Mouse (Mus musculus): Measurements from ENCODE around the gene Gm20708. TPM values are rescaled to one million over a fixed set of nuclear protein-coding genes. Genes with fewer than 3 reads are reported as not detected.

Gene Gm20708
- polyA plus RNA-seq, 1 experiment = 0.25 TPM

GRCm38 (mm10) chr11:117846640-117847039, 37.2 kb downstream of the Gm20708 start:
- Histone ChIP-seq H3K27ac (ENCODE audit: insufficient read depth, low read length) (peak overlapping the region; percentile 11; the same call in 1 of the 2 replicates), H3K27me3 (ENCODE audit: control insufficient read depth, insufficient read depth, low read length) (no peaks in the 10 kb centered on the region), H3K4me3 (ENCODE audit: extremely low read depth, insufficient read depth, insufficient read length) (no peak overlapping the region), H3K36me3 (ENCODE audit: control insufficient read depth, insufficient read depth, low read length) (no peaks in the 10 kb centered on the region), H3K4me1 (ENCODE audit: control insufficient read depth, insufficient read depth, insufficient read length) (peaks cover 8% of the 10 kb centered on the region; the same call in 1 of the 2 replicates)
- no peak for DNase-seq (ENCODE audit: low read depth in 1 of 2, low spot score in 2 of 2)
- TF ChIP-seq POLR2A (IDR thresholded peaks at IDR 0.05; ENCODE audit: low read depth, low read length) (no peak), CTCF (IDR thresholded peaks at IDR 0.05; ENCODE audit: extremely low read depth, insufficient read depth, insufficient read length, insufficient replicate concordance) (no peak)
- 61% methylated on average over 5 of the region's 5 CpGs for WGBS

GRCm38 (mm10) chr11:117847593-117848215, 38.2 kb downstream of the Gm20708 start:
- peaks cover 8% of the 10 kb centered on the region; the same call in 1 of the 2 replicates for H3K4me1 ChIP-seq (ENCODE audit: control insufficient read depth, insufficient read depth, insufficient read length)
- peak overlapping the region; percentile 95 for H3K4me3 ChIP-seq (ENCODE audit: extremely low read depth, insufficient read depth, insufficient read length)
- no peaks in the 10 kb centered on the region for H3K27me3 ChIP-seq (ENCODE audit: control insufficient read depth, insufficient read depth, low read length)
- peaks cover under 1% of the 10 kb centered on the region; the same call in 1 of the 2 replicates for H3K36me3 ChIP-seq (ENCODE audit: control insufficient read depth, insufficient read depth, low read length)
- peak overlapping the region; percentile 97 for H3K27ac ChIP-seq (ENCODE audit: insufficient read depth, low read length)
- 73% methylated on average over 7 of the region's 7 CpGs for WGBS
- DNase-seq (ENCODE audit: low read depth in 1 of 2, low spot score in 2 of 2) = no peak
- TF ChIP-seq CTCF (IDR thresholded peaks at IDR 0.05; ENCODE audit: extremely low read depth, insufficient read depth, insufficient read length, insufficient replicate concordance) = no peak
- no peak for TF ChIP-seq POLR2A (IDR thresholded peaks at IDR 0.05; ENCODE audit: low read depth, low read length)

- H3K4me1 ChIP-seq (ENCODE audit: control insufficient read depth, insufficient read depth, insufficient read length) = peaks cover 8% of the 10 kb centered on the region; the same call in 1 of the 2 replicates
- 4% methylated on average over 19 of the region's 19 CpGs for WGBS
- H3K27ac ChIP-seq (ENCODE audit: insufficient read depth, low read length) = peak overlapping the region; percentile 97
- TF ChIP-seq CTCF (IDR thresholded peaks at IDR 0.05; ENCODE audit: extremely low read depth, insufficient read depth, insufficient read length, insufficient replicate concordance) (no peak), POLR2A (IDR thresholded peaks at IDR 0.05; ENCODE audit: low read depth, low read length) (no peak; the same call in 1 of the 2 replicates)
- peak in 1 of 2 experiments; percentile 63 for DNase-seq (ENCODE audit: low read depth in 1 of 2, low spot score in 2 of 2)
- peak overlapping the region; percentile 95 for H3K4me3 ChIP-seq (ENCODE audit: extremely low read depth, insufficient read depth, insufficient read length)
- peaks cover 1% of the 10 kb centered on the region; the same call in 1 of the 2 replicates for H3K36me3 ChIP-seq (ENCODE audit: control insufficient read depth, insufficient read depth, low read length)
- no peaks in the 10 kb centered on the region for H3K27me3 ChIP-seq (ENCODE audit: control insufficient read depth, insufficient read depth, low read length)
Measured at GRCm38 (mm10) chr11:117848271-117848984, 39.0 kb downstream of the Gm20708 start.

GRCm38 (mm10) chr11:117848985-117849671, 39.7 kb downstream of the Gm20708 start, which contains the start of gene Birc5:
Gene Birc5, plus strand, starts transcription at chr11:117849251.
- peaks cover 1% of the 10 kb centered on the region; the same call in 1 of the 2 replicates for H3K36me3 ChIP-seq (ENCODE audit: control insufficient read depth, insufficient read depth, low read length)
- WGBS = under 1% methylated on average over 51 of the region's 51 CpGs
- no peaks in the 10 kb centered on the region for H3K27me3 ChIP-seq (ENCODE audit: control insufficient read depth, insufficient read depth, low read length)
- peak; percentile 91 to 97 for DNase-seq (ENCODE audit: low read depth in 1 of 2, low spot score in 2 of 2)
- H3K27ac ChIP-seq (ENCODE audit: insufficient read depth, low read length) = peak within 1 kb of the TSS; percentile 97
- TF ChIP-seq POLR2A (IDR thresholded peaks at IDR 0.05; ENCODE audit: low read depth, low read length) = peak; percentile 94
- no peak for TF ChIP-seq CTCF (IDR thresholded peaks at IDR 0.05; ENCODE audit: extremely low read depth, insufficient read depth, insufficient read length, insufficient replicate concordance)
- peak within 1 kb of the TSS; percentile 95 for H3K4me3 ChIP-seq (ENCODE audit: extremely low read depth, insufficient read depth, insufficient read length)
- H3K4me1 ChIP-seq (ENCODE audit: control insufficient read depth, insufficient read depth, insufficient read length) = peaks cover 8% of the 10 kb centered on the region; the same call in 1 of the 2 replicates

- H3K4me3 ChIP-seq (ENCODE audit: extremely low read depth, insufficient read depth, insufficient read length) = no peak overlapping the region
- H3K27me3 ChIP-seq (ENCODE audit: control insufficient read depth, insufficient read depth, low read length) = no peaks in the 10 kb centered on the region
- no peak for TF ChIP-seq CTCF (IDR thresholded peaks at IDR 0.05; ENCODE audit: extremely low read depth, insufficient read depth, insufficient read length, insufficient replicate concordance)
- no peak for TF ChIP-seq POLR2A (IDR thresholded peaks at IDR 0.05; ENCODE audit: low read depth, low read length)
- peaks cover 1% of the 10 kb centered on the region; the same call in 1 of the 2 replicates for H3K36me3 ChIP-seq (ENCODE audit: control insufficient read depth, insufficient read depth, low read length)
- 91% methylated on average over 3 of the region's 3 CpGs for WGBS
- DNase-seq (ENCODE audit: low read depth in 1 of 2, low spot score in 2 of 2) = no peak
- no peak overlapping the region for H3K27ac ChIP-seq (ENCODE audit: insufficient read depth, low read length)
- H3K4me1 ChIP-seq (ENCODE audit: control insufficient read depth, insufficient read depth, insufficient read length) = peaks cover 4% of the 10 kb centered on the region; the same call in 1 of the 2 replicates
Measured at GRCm38 (mm10) chr11:117852875-117853274, 43.4 kb downstream of the Gm20708 start.

GRCm38 (mm10) chr11:117854241-117854640, 44.8 kb downstream of the Gm20708 start:
- Histone ChIP-seq H3K27me3 (ENCODE audit: control insufficient read depth, insufficient read depth, low read length) (no peaks in the 10 kb centered on the region), H3K4me3 (ENCODE audit: extremely low read depth, insufficient read depth, insufficient read length) (no peak overlapping the region), H3K27ac (ENCODE audit: insufficient read depth, low read length) (no peak overlapping the region), H3K36me3 (ENCODE audit: control insufficient read depth, insufficient read depth, low read length) (peaks cover 1% of the 10 kb centered on the region; the same call in 1 of the 2 replicates), H3K4me1 (ENCODE audit: control insufficient read depth, insufficient read depth, insufficient read length) (no peaks in the 10 kb centered on the region; the same call in 1 of the 2 replicates)
- 94% methylated on average over 9 of the region's 9 CpGs for WGBS
- DNase-seq (ENCODE audit: low read depth in 1 of 2, low spot score in 2 of 2) = no peak
- TF ChIP-seq POLR2A (IDR thresholded peaks at IDR 0.05; ENCODE audit: low read depth, low read length) (no peak), CTCF (IDR thresholded peaks at IDR 0.05; ENCODE audit: extremely low read depth, insufficient read depth, insufficient read length, insufficient replicate concordance) (no peak)

All from spleen, adult 2 months (tissue).